Mouse (Mus musculus) spleen, postnatal 14 days (tissue): ENCODE measurements around the gene Krtap19-3.

Experiments used
- DNase-seq, 2 experiments: peaks; one replicate each; pipeline ENCODE4 v3.0.0; 2021 to 2022; ENCODE audit warnings: low spot score in 2 of 2

The Krtap19-3 gene

DNA sequence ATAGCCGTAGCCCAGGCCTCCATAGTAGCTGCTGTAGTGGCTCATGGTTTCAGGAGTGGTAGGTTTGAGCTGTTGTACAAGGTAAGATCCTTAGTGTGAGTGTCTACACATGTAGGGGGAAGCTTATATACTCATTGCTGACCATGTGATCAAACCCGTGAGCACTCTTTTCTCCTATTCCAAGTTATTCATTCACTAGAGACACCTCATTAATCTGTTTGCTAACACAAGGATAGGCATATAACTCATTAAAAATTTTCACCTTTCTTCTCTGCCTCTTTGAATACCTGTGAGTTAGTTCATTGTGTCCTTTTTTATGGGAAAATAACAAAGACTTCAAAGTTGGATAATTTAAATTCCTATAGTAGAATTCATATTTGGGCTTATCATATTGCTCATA, at the start of gene Krtap19-3:
Gene Krtap19-3, minus strand, starts transcription at position 101 of the 400 bp plus-strand sequence.
- no peak for DNase-seq

- DNase-seq = no peak
Measured at GRCm38 (mm10) chr16:88896357-88896756, 18.5 kb upstream of the Krtap19-3 start, which contains the start of gene Krtap19-5. Krtap19-5 (minus strand) TSS chr16:88896457.

DNA sequence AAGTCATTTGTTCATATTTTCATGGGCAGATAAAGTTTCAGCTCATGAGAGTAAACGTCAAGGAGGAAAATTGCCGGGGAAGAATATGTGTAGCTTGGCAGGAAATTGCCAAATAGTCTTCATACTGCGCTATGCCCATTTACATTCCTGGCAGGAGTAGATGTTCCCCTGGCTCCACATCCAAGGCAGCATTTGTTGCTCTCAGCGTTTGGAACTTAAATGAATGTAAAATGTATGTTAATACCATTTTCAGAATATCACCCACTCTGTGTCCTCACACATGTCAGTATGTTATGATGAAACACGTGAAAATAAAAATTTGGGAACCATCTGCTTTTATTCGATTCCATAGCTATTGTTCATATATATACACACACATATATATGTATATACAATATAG, 9.0 kb upstream of the Krtap19-3 start:
- no peak for DNase-seq

GRCm38 (mm10) chr16:88884989-88885388, 7.2 kb upstream of the Krtap19-3 start, which contains the start of gene Krtap19-4:
Krtap19-4 (minus strand) TSS chr16:88885089.
- DNase-seq = no peak

DNA sequence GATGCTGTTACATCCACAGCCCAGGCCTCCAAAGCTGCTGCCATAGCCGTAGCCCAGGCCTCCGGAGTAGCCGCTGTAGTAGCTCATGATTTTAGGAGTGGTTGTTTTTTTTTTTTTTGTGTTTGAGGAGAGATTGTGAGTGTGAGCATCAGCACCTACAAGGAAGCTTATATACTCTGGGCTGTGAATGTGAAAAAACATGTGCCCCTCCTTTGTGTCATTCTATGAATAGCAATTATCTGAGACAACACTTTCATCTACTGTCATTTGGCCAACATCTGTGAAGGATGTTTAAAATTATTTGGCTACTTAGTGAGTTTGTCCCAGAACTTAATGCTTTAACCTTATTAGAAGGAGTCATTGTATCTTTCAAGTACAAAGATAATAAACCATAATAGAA, 3.7 kb downstream of the Krtap19-3 start, which contains the start of gene Krtap19-2:
Gene Krtap19-2, minus strand, starts transcription at position 101 of the 400 bp plus-strand sequence.
- no peak for DNase-seq

DNA sequence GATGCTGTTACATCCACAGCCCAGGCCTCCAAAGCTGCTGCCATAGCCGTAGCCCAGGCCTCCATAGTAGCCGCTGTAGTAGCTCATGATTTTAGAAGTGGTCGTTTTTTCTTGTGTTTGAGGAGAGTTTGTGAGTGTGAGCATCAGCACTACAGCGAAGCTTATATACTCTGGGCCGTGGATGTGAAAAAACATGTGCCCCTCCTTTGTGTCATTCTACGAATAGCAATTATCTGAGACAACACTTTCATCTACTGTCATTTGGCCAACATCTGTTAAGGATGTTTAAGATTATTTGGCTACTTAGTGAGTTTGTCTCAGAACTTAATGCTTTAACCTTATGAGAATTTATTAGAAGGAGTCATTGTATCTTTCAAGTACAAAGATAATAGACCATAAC, 8.5 kb downstream of the Krtap19-3 start, which contains the start of gene Krtap19-1:
Gene Krtap19-1, minus strand, starts transcription at position 101 of the 400 bp plus-strand sequence.
- no peak for DNase-seq

DNA sequence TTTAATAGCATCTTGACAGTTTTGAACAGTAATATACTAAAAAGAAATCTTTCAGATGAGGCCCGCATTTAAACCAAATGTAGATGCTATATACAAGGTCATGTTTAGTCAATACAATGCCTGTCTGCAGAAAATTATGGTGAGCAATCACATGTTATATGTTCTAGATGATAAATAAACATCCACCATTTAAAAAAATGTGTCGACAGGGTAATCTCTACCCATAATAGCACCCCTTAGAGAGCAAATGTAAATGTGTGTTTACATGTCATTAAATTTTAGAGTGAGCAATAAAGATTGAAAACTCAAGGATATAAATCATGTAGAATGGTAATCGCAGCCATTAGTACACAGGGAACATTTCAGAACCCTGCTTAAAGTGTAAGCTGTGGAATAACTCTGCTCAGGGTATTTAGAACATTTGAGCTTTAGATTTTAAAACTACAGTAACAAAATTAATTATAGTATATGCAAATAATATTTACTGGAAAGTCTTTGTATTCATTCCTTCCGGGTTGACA, 12.9 kb downstream of the Krtap19-3 start:
- no peak for DNase-seq

DNA sequence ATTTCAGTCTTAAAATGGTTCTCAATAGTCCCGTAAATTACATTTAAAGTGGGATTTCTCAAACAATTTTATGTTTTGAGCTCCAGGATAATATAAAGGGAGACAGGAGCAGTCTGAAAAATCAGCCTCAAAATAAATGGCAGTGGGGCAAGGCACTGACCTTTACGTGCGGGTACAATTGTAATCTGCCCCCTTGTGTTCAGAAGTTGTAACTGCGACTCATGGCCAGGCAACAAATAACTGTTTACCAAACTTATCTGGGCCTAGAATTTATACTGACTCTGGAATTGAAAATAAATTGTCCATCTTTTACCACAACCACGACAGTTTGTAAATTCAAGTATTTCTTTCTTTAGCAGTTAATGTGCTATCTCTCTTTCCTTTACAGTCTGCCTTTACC, 26.4 kb downstream of the Krtap19-3 start:
- no peak for DNase-seq

DNA sequence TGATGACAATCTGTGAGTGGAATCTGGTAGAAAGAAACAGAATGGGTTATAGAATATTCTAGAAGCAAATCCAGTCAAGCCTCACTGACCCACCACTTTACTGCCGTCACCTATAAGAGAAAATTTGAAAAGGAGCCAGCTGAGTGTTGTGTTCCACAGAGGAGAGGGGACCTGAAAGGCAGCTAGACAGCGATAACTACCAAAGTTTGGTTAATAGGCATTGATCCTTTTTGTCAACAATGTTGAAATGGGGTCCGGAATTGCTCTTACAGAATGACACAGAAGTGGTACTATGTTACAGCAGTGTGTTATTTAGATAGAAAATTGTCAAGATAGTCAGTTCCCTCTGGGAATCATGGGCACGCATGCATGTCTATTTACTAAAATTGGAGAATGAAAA, 29.3 kb downstream of the Krtap19-3 start:
- no peak for DNase-seq

- DNase-seq = no peak
Measured at GRCm38 (mm10) chr16:88847363-88847762, 30.5 kb downstream of the Krtap19-3 start.
